Mouse (Mus musculus): ENCODE data around the gene 2900011O08Rik. TPM values are rescaled to one million over a fixed set of nuclear protein-coding genes. Genes with fewer than 3 reads are reported as not detected.
"Not testable (repeated sequence)": the region's sequence is repeated elsewhere in the genome, so short reads cannot be mapped to it uniquely, and the experiment has no call there.

2900011O08Rik gene
- polyA plus RNA-seq, 1 experiment from 2014 or later: 130 TPM

GRCm38 (mm10) chr16:14052221-14052620, 65.8 kb downstream of the 2900011O08Rik start:
- peak; percentile 60 for ATAC-seq (replicated peaks)
- H3K9ac ChIP-seq (replicated peaks): no peak overlapping the region

GRCm38 (mm10) chr16:14053116-14053515, 66.7 kb downstream of the 2900011O08Rik start:
- 86% methylated on average over 5 of the region's 5 CpGs for WGBS
- Histone ChIP-seq H3K4me3 (no peak overlapping the region), H3K27me3 (no peaks in the 10 kb centered on the region), H3K27ac (replicated peaks) (no peak overlapping the region), H3K4me1 (peaks cover 11% of the 10 kb centered on the region), H3K9ac (replicated peaks) (no peak overlapping the region), H3K36me3 (no peaks in the 10 kb centered on the region), H3K4me2 (replicated peaks) (no peak overlapping the region), H3K9me3 (no peaks in the 10 kb centered on the region)
- ATAC-seq (replicated peaks): no peak

More at GRCm38 (mm10) chr16:14052221-14052620, 65.8 kb downstream of the 2900011O08Rik start:
- H3K36me3 ChIP-seq: no peaks in the 10 kb centered on the region
- H3K4me3 ChIP-seq: no peak overlapping the region
- no peaks in the 10 kb centered on the region for H3K27me3 ChIP-seq
- H3K27ac ChIP-seq (replicated peaks): peak overlapping the region; percentile 16
- no peak overlapping the region for H3K4me2 ChIP-seq (replicated peaks)
- WGBS: 78% methylated on average over 2 of the region's 2 CpGs
- H3K4me1 ChIP-seq: peaks cover 5% of the 10 kb centered on the region
- H3K9me3 ChIP-seq: no peaks in the 10 kb centered on the region

- Histone ChIP-seq H3K27me3 (no peaks in the 10 kb centered on the region), H3K4me1 (peaks cover 16% of the 10 kb centered on the region), H3K9me3 (no peaks in the 10 kb centered on the region), H3K27ac (replicated peaks) (no peak overlapping the region), H3K4me3 (no peak overlapping the region), H3K36me3 (0 out of 2 replicates have a peak, but pooled peaks cover under 1% of the 10 kb centered on the region), H3K9ac (replicated peaks) (no peak overlapping the region), H3K4me2 (replicated peaks) (no peak overlapping the region)
- ATAC-seq (replicated peaks): no peak
- WGBS: 9% methylated on average over 1 of the region's 1 CpGs
Measured at GRCm38 (mm10) chr16:14055271-14055670, 68.9 kb downstream of the 2900011O08Rik start.

- ATAC-seq (replicated peaks): no peak
Measured at GRCm38 (mm10) chr16:14056734-14057133, 70.3 kb downstream of the 2900011O08Rik start.

GRCm38 (mm10) chr16:14058541-14058940, 72.1 kb downstream of the 2900011O08Rik start:
- H3K9ac ChIP-seq (replicated peaks): no peak overlapping the region
- no peaks in the 10 kb centered on the region for H3K9me3 ChIP-seq
- H3K4me2 ChIP-seq (replicated peaks): no peak overlapping the region
- H3K4me1 ChIP-seq: peaks cover 11% of the 10 kb centered on the region
- no peak overlapping the region for H3K27ac ChIP-seq (replicated peaks)
- H3K4me3 ChIP-seq: no peak overlapping the region
- H3K36me3 ChIP-seq: 0 out of 2 replicates have a peak, but pooled peaks cover 4% of the 10 kb centered on the region
- H3K27me3 ChIP-seq: no peaks in the 10 kb centered on the region
- WGBS: 6% methylated on average over 1 of the region's 1 CpGs
- ATAC-seq (replicated peaks): peak; percentile 58

More at GRCm38 (mm10) chr16:14056734-14057133, 70.3 kb downstream of the 2900011O08Rik start:
- Histone ChIP-seq H3K27ac (replicated peaks) (no peak overlapping the region), H3K36me3 (0 out of 2 replicates have a peak, but pooled peaks cover 4% of the 10 kb centered on the region), H3K9ac (replicated peaks) (no peak overlapping the region), H3K27me3 (no peaks in the 10 kb centered on the region), H3K4me3 (no peak overlapping the region), H3K4me2 (replicated peaks) (no peak overlapping the region), H3K9me3 (no peaks in the 10 kb centered on the region), H3K4me1 (peaks cover 16% of the 10 kb centered on the region)
- WGBS: 85% methylated on average over 4 of the region's 4 CpGs

GRCm38 (mm10) chr16:14059118-14059854, 72.9 kb downstream of the 2900011O08Rik start:
- H3K27ac ChIP-seq (replicated peaks): no peak overlapping the region
- ATAC-seq (replicated peaks): no peak
- H3K27me3 ChIP-seq: no peaks in the 10 kb centered on the region
- H3K36me3 ChIP-seq: 0 out of 2 replicates have a peak, but pooled peaks cover 4% of the 10 kb centered on the region
- no peaks in the 10 kb centered on the region for H3K9me3 ChIP-seq
- no peak overlapping the region for H3K9ac ChIP-seq (replicated peaks)
- no peak overlapping the region for H3K4me2 ChIP-seq (replicated peaks)
- H3K4me3 ChIP-seq: no peak overlapping the region
- peaks cover 11% of the 10 kb centered on the region for H3K4me1 ChIP-seq
- 40% methylated on average over 1 of the region's 1 CpGs for WGBS

- H3K27me3 ChIP-seq: no peaks in the 10 kb centered on the region
- no peak for ATAC-seq (replicated peaks)
- no peak overlapping the region for H3K4me2 ChIP-seq (replicated peaks)
- H3K4me3 ChIP-seq: no peak overlapping the region
- 0 out of 2 replicates have a peak, but pooled peaks cover 4% of the 10 kb centered on the region for H3K36me3 ChIP-seq
- H3K27ac ChIP-seq (replicated peaks): no peak overlapping the region
- 86% methylated on average over 5 of the region's 5 CpGs for WGBS
- no peak overlapping the region for H3K9ac ChIP-seq (replicated peaks)
- no peaks in the 10 kb centered on the region for H3K9me3 ChIP-seq
- H3K4me1 ChIP-seq: peaks cover 11% of the 10 kb centered on the region
Measured at GRCm38 (mm10) chr16:14059869-14060268, 73.5 kb downstream of the 2900011O08Rik start.

- H3K4me2 ChIP-seq (replicated peaks); ATAC-seq (replicated peaks); H3K4me3 ChIP-seq; H3K9ac ChIP-seq (replicated peaks); H3K27me3 ChIP-seq; H3K36me3 ChIP-seq; H3K9me3 ChIP-seq; H3K27ac ChIP-seq (replicated peaks); H3K4me1 ChIP-seq: not testable (repeated sequence)
- WGBS: 70% methylated on average over 4 of the region's 4 CpGs
Measured at GRCm38 (mm10) chr16:14066571-14066970, 80.2 kb downstream of the 2900011O08Rik start.

GRCm38 (mm10) chr16:14068701-14069100, 82.3 kb downstream of the 2900011O08Rik start:
- not testable (repeated sequence) for H3K36me3 ChIP-seq; H3K9ac ChIP-seq (replicated peaks); H3K4me1 ChIP-seq; ATAC-seq (replicated peaks); H3K27ac ChIP-seq (replicated peaks); H3K4me2 ChIP-seq (replicated peaks); H3K9me3 ChIP-seq; H3K4me3 ChIP-seq; H3K27me3 ChIP-seq
- WGBS: 89% methylated on average over 2 of the region's 2 CpGs

- ATAC-seq (replicated peaks): no peak
- WGBS: 66% methylated on average over 5 of the region's 5 CpGs
- H3K4me2 ChIP-seq (replicated peaks): no peak overlapping the region
Measured at GRCm38 (mm10) chr16:14070471-14071169, 84.2 kb downstream of the 2900011O08Rik start.

GRCm38 (mm10) chr16:14082925-14083324, 96.5 kb downstream of the 2900011O08Rik start:
- Histone ChIP-seq H3K4me3 (no peak overlapping the region), H3K4me1 (no peaks in the 10 kb centered on the region), H3K36me3 (no peaks in the 10 kb centered on the region), H3K9me3 (no peaks in the 10 kb centered on the region), H3K4me2 (replicated peaks) (no peak overlapping the region), H3K27ac (replicated peaks) (no peak overlapping the region), H3K9ac (replicated peaks) (no peak overlapping the region), H3K27me3 (no peaks in the 10 kb centered on the region)
- WGBS: 89% methylated on average over 2 of the region's 2 CpGs
- ATAC-seq (replicated peaks): no peak

More at GRCm38 (mm10) chr16:14070471-14071169, 84.2 kb downstream of the 2900011O08Rik start:
- Histone ChIP-seq H3K27ac (replicated peaks) (no peak overlapping the region), H3K9me3 (no peaks in the 10 kb centered on the region), H3K9ac (replicated peaks) (no peak overlapping the region), H3K27me3 (no peaks in the 10 kb centered on the region), H3K4me1 (peaks cover 6% of the 10 kb centered on the region; the same call in 1 of the 2 replicates), H3K36me3 (peaks cover 5% of the 10 kb centered on the region; the same call in 1 of the 2 replicates), H3K4me3 (no peak overlapping the region)

- no peak overlapping the region for H3K4me3 ChIP-seq
- H3K4me1 ChIP-seq: no peaks in the 10 kb centered on the region
- ATAC-seq (replicated peaks): no peak
- H3K9ac ChIP-seq (replicated peaks): no peak overlapping the region
- H3K4me2 ChIP-seq (replicated peaks): no peak overlapping the region
- H3K27ac ChIP-seq (replicated peaks): no peak overlapping the region
- 78% methylated on average over 3 of the region's 3 CpGs for WGBS
- peaks cover 13% of the 10 kb centered on the region; the same call in 1 of the 2 replicates for H3K36me3 ChIP-seq
- H3K27me3 ChIP-seq: no peaks in the 10 kb centered on the region
- H3K9me3 ChIP-seq: no peaks in the 10 kb centered on the region
Measured at GRCm38 (mm10) chr16:14088249-14088648, 101.8 kb downstream of the 2900011O08Rik start.
